Mouse (Mus musculus) sigmoid colon, adult 10 weeks (tissue): ENCODE data around the gene Zyx. TPM values are rescaled to one million over a fixed set of nuclear protein-coding genes. Genes with fewer than 3 reads are reported as not detected.

ENCODE experiments used
- polyA plus RNA-seq: library from polyadenylated mRNA; stranded (reverse); fragments of 350-450 nt; fragmentation: Illumina TruSeq; extraction: RNeasy Lipid Tissue Mini Kit (QIAGEN cat#74804); gene quantifications from one replicate; pipeline ENCODE4 v1.2.3, GENCODE M21; 2014; ENCODE audit warnings: low read depth, low replicate concordance

The Zyx gene
- 1.6 TPM for polyA plus RNA-seq

GRCm38 (mm10) chr6:42349426-42350020 is at the start of gene Zyx:
Gene Zyx (plus strand): TSS chr6:42349630.

GRCm38 (mm10) chr6:42324482-42325267 is 24.8 kb upstream of the Zyx start, which contains the start of gene Fam131b:
Gene Fam131b (minus strand): TSS chr6:42324643.

GRCm38 (mm10) chr6:42372816-42373547 is 23.6 kb downstream of the Zyx start, which contains the start of gene Epha1:
Gene Epha1 (minus strand): TSS chr6:42373268.

GRCm38 (mm10) chr6:42399938-42400337 is 50.5 kb downstream of the Zyx start, which contains the start of gene Tas2r143:
Gene Tas2r143 (plus strand): TSS chr6:42400238.

GRCm38 (mm10) chr6:42405134-42405533 is 55.7 kb downstream of the Zyx start, which contains the start of gene Tas2r135:
Gene Tas2r135 (plus strand): TSS chr6:42405434.

Other genes starting within 250 kb of the Zyx start
- not detected for gene Tas2r139, start 208.7 kb upstream of the Zyx start, polyA plus RNA-seq
- not detected for gene Tas2r144, start 134.3 kb upstream of the Zyx start, polyA plus RNA-seq
- 27.1 TPM for gene Gstk1, start 103.7 kb upstream of the Zyx start, polyA plus RNA-seq
- 33.1 TPM for gene Tmem139, start 87.7 kb upstream of the Zyx start, polyA plus RNA-seq
- 92.5 TPM for gene Casp2, start 84.6 kb upstream of the Zyx start, polyA plus RNA-seq
- gene Clcn1, start 62.9 kb upstream of the Zyx start, polyA plus RNA-seq, result 0.47 TPM
- gene Fam131b, start 25.0 kb upstream of the Zyx start, polyA plus RNA-seq, result 0.32 TPM
- gene Epha1, start 23.6 kb downstream of the Zyx start, polyA plus RNA-seq, result 2.3 TPM
- not detected for gene Tas2r143, start 50.6 kb downstream of the Zyx start, polyA plus RNA-seq
- not detected for gene Tas2r135, start 55.8 kb downstream of the Zyx start, polyA plus RNA-seq
- gene Tas2r126, start 84.9 kb downstream of the Zyx start, polyA plus RNA-seq, result not detected
- not detected for gene Olfr458, start 115.6 kb downstream of the Zyx start, polyA plus RNA-seq
- gene Olfr457, start 126.7 kb downstream of the Zyx start, polyA plus RNA-seq, result not detected
- not detected for gene Olfr456, start 137.6 kb downstream of the Zyx start, polyA plus RNA-seq
- gene Olfr455, start 198.0 kb downstream of the Zyx start, polyA plus RNA-seq, result not detected
- not detected for gene Tcaf3, start 248.1 kb downstream of the Zyx start, polyA plus RNA-seq